Mouse (Mus musculus): ENCODE measurements around the gene Nrd1. TPM values are rescaled to one million over a fixed set of nuclear protein-coding genes. Genes with fewer than 3 reads are reported as not detected.

Nrd1 gene
- polyA plus RNA-seq, 1 experiment from 2014 or later, result 41.3 TPM

DNA sequence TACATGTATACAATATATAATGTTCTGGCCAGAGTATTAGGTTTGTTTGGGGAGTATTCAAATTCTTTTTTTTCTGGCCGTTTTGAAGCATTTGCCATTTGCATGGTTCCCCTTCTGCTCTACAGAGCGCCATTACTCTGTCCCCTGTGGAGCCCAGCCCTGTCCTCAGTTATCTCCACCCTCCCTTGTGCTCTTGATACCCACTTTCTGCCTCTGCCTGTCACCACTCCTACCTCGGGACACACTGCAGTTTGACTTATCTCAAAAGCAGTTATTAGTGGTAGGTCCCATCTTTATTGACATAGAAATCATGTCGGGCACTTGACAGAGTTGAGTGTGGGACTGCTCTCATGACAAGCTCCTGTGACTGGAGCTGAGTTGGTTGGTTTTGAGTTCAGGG is 42.3 kb downstream of the Nrd1 start:
- no peak overlapping the region for H3K4me2 ChIP-seq
- no peaks in the 10 kb centered on the region for H3K9me3 ChIP-seq (ENCODE audit: control insufficient read depth, low read length)
- H3K4me3 ChIP-seq (ENCODE audit: low read depth, low read length), result no peak overlapping the region
- ATAC-seq (replicated peaks; ENCODE audit: low FRiP score), result no peak; the same call in 1 of the 2 replicates
- peaks cover 34% of the 10 kb centered on the region for H3K36me3 ChIP-seq (ENCODE audit: control insufficient read depth, insufficient read depth, low read length)
- WGBS, result 70% methylated on average over 4 of the region's 4 CpGs
- H3K27me3 ChIP-seq (replicated peaks; ENCODE audit: control insufficient read depth, insufficient read depth, low read length), result no peaks in the 10 kb centered on the region
- DNase-seq (ENCODE audit: low spot score), result no peak
- H3K27ac ChIP-seq (ENCODE audit: low read depth, low read length), result no peak overlapping the region
- no peaks in the 10 kb centered on the region for H3K4me1 ChIP-seq (replicated peaks; ENCODE audit: control insufficient read depth, insufficient read depth, low read length)
- H3K9ac ChIP-seq (ENCODE audit: low read depth, low read length), result no peak overlapping the region

DNA sequence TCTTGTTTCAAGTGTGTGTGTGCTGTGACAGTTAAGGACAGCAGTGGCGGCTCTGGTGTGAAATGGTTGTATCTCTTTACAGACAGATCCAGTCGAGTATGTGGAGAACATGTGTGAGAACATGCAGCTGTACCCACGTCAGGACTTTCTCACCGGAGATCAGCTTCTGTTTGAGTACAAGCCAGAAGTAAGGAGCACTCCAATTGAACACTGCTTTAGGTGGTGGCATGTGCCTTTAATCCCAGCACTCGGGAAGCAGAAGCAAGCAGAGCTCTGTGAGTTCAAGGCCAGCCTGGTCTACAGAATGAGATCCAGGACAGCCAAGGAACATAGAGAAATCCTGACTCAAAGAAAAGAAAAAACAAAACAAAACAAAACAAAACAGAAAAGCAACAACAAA is 42.8 kb downstream of the Nrd1 start:
- Histone ChIP-seq H3K9me3 (ENCODE audit: control insufficient read depth, low read length) (no peaks in the 10 kb centered on the region), H3K9ac (ENCODE audit: low read depth, low read length) (no peak overlapping the region), H3K27me3 (replicated peaks; ENCODE audit: control insufficient read depth, insufficient read depth, low read length) (no peaks in the 10 kb centered on the region), H3K27ac (ENCODE audit: low read depth, low read length) (no peak overlapping the region), H3K36me3 (ENCODE audit: control insufficient read depth, insufficient read depth, low read length) (peaks cover 34% of the 10 kb centered on the region), H3K4me1 (replicated peaks; ENCODE audit: control insufficient read depth, insufficient read depth, low read length) (no peaks in the 10 kb centered on the region), H3K4me3 (ENCODE audit: low read depth, low read length) (no peak overlapping the region), H3K4me2 (no peak overlapping the region)
- no peak for ATAC-seq (replicated peaks; ENCODE audit: low FRiP score)
- DNase-seq (ENCODE audit: low spot score), result no peak
- 86% methylated on average over 5 of the region's 5 CpGs for WGBS

DNA sequence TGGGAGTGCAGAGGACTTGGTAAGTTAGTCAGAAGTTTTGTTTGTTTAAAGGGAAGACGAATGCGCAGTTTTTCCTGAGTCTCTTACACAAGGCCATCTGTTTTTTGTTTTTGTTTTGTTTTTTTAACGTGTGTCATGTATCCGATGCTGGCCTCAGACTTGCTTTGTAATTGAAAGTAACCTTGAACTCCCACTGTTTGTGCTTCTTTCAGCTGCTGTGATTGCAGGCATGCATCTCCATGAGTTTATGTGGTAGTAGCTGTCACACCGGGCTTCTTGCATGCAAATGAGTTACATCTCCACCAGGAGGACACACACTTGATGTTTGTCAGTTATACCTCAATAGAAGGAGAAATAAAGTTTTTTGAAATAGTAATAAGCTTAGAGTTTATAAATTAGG is 43.3 kb downstream of the Nrd1 start:
- no peaks in the 10 kb centered on the region for H3K27me3 ChIP-seq (replicated peaks; ENCODE audit: control insufficient read depth, insufficient read depth, low read length)
- WGBS, result 88% methylated on average over 5 of the region's 5 CpGs
- H3K4me1 ChIP-seq (replicated peaks; ENCODE audit: control insufficient read depth, insufficient read depth, low read length), result no peaks in the 10 kb centered on the region
- no peak overlapping the region for H3K9ac ChIP-seq (ENCODE audit: low read depth, low read length)
- no peak overlapping the region for H3K27ac ChIP-seq (ENCODE audit: low read depth, low read length)
- ATAC-seq (replicated peaks; ENCODE audit: low FRiP score) (no peak), DNase-seq (ENCODE audit: low spot score) (no peak)
- no peak overlapping the region for H3K4me3 ChIP-seq (ENCODE audit: low read depth, low read length)
- peaks cover 34% of the 10 kb centered on the region for H3K36me3 ChIP-seq (ENCODE audit: control insufficient read depth, insufficient read depth, low read length)
- no peaks in the 10 kb centered on the region for H3K9me3 ChIP-seq (ENCODE audit: control insufficient read depth, low read length)
- H3K4me2 ChIP-seq, result no peak overlapping the region

DNA sequence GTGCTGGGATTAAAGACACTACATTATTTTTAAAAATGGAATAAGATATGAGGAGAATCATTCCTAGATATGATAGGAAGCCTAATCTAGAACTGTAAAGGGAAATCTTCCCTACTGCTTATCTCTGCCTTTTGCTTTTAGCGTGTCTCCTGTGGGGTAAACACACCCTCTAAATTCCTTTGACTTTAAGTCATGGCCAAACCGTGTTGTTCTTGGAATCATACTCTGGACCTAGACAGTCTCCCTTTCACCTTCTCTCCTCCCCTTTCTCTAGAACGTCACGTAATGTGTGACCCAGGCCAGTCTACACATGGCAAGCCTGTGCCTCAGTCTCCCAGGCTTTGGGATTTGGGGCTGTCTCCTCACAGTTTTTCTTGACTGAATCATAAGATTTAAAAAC is 47.8 kb downstream of the Nrd1 start:
- H3K4me3 ChIP-seq (ENCODE audit: low read depth, low read length), result no peak overlapping the region
- WGBS, result 68% methylated on average over 4 of the region's 4 CpGs
- H3K27me3 ChIP-seq (replicated peaks; ENCODE audit: control insufficient read depth, insufficient read depth, low read length), result no peaks in the 10 kb centered on the region
- no peak overlapping the region for H3K27ac ChIP-seq (ENCODE audit: low read depth, low read length)
- DNase-seq (ENCODE audit: low spot score) (no peak), ATAC-seq (replicated peaks; ENCODE audit: low FRiP score) (no peak)
- no peak overlapping the region for H3K9ac ChIP-seq (ENCODE audit: low read depth, low read length)
- peaks cover 33% of the 10 kb centered on the region; the same call in 1 of the 2 replicates for H3K36me3 ChIP-seq (ENCODE audit: control insufficient read depth, insufficient read depth, low read length)
- no peak overlapping the region for H3K4me2 ChIP-seq
- H3K9me3 ChIP-seq (ENCODE audit: control insufficient read depth, low read length), result no peaks in the 10 kb centered on the region
- no peaks in the 10 kb centered on the region for H3K4me1 ChIP-seq (replicated peaks; ENCODE audit: control insufficient read depth, insufficient read depth, low read length)

DNA sequence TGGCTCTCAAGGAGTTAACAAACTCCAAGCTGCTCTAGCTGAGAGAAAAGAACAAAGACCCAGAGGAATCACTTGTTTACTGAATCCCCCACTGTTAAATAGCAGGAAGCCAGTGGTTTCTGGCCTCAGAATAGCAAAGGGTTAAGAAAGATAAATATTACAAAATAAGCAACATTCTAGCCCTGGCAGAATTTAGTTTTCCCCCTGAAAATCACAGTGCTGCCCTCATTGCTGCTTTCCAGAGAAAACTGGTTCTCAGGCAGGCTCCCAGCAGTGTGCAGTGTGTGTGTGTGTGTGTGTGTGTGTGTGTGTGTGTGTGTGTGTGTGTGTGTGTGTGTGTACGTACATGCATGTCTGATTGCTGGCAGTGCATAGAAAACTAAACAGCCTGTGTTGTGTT is 51.8 kb downstream of the Nrd1 start:
- Histone ChIP-seq H3K36me3 (ENCODE audit: control insufficient read depth, insufficient read depth, low read length) (peaks cover 30% of the 10 kb centered on the region), H3K9ac (ENCODE audit: low read depth, low read length) (no peak overlapping the region), H3K9me3 (ENCODE audit: control insufficient read depth, low read length) (no peaks in the 10 kb centered on the region), H3K27me3 (replicated peaks; ENCODE audit: control insufficient read depth, insufficient read depth, low read length) (no peaks in the 10 kb centered on the region), H3K4me1 (replicated peaks; ENCODE audit: control insufficient read depth, insufficient read depth, low read length) (no peaks in the 10 kb centered on the region), H3K4me2 (no peak overlapping the region; the same call in 1 of the 2 replicates), H3K27ac (ENCODE audit: low read depth, low read length) (peak overlapping the region; percentile 71), H3K4me3 (ENCODE audit: low read depth, low read length) (no peak overlapping the region)
- peak; percentile 34; the same call in 1 of the 2 replicates for ATAC-seq (replicated peaks; ENCODE audit: low FRiP score)
- no peak for DNase-seq (ENCODE audit: low spot score)
- WGBS, result 58% methylated on average over 1 of the region's 1 CpGs

DNA sequence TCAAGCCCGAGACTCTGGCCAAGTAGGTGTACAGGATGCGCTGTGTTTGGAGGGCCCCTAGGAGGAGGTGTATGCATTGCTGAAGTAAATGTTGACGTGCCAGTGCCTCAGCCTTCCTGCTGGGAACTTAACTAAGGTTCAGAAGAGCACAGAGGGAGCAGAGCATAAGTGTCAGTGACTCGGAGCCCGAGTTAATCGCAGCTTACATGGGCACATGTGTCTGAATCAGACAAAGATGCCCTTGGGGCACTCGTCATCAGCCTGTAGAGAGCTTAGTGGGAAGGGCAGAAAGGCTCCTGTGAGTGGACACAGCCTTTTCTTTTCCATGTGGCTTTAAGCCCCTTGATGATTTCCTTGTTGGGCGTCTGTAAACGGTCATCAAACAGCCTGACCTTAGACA is 53.5 kb downstream of the Nrd1 start:
- H3K27me3 ChIP-seq (replicated peaks; ENCODE audit: control insufficient read depth, insufficient read depth, low read length), result no peaks in the 10 kb centered on the region
- H3K4me3 ChIP-seq (ENCODE audit: low read depth, low read length), result no peak overlapping the region
- no peak for ATAC-seq (replicated peaks; ENCODE audit: low FRiP score)
- no peak overlapping the region for H3K9ac ChIP-seq (ENCODE audit: low read depth, low read length)
- no peak overlapping the region for H3K27ac ChIP-seq (ENCODE audit: low read depth, low read length)
- no peak overlapping the region for H3K4me2 ChIP-seq
- DNase-seq (ENCODE audit: low spot score), result no peak
- H3K36me3 ChIP-seq (ENCODE audit: control insufficient read depth, insufficient read depth, low read length), result peaks cover 38% of the 10 kb centered on the region
- no peaks in the 10 kb centered on the region for H3K9me3 ChIP-seq (ENCODE audit: control insufficient read depth, low read length)
- 88% methylated on average over 9 of the region's 9 CpGs for whole genome bisulfite sequencing
- no peaks in the 10 kb centered on the region for H3K4me1 ChIP-seq (replicated peaks; ENCODE audit: control insufficient read depth, insufficient read depth, low read length)

DNA sequence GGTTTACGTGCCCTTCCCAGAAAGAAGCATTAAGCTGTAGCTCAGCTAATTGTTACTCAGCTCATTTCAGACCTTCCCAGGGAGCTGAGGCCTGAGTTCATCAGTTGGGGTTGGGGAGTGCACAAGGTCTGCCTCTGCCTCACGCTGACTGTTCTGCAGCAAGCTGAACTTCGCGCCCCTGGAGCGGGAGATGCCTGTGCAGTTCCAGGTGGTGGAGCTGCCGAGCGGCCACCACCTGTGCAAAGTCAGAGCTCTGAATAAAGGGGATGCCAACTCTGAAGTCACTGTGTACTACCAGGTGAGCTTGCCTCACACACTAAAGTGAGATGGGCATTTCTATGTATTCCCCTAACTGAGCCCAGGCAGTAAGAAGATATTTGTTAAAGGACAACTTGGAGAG is 55.9 kb downstream of the Nrd1 start:
- 89% methylated on average over 7 of the region's 7 CpGs for WGBS
- Histone ChIP-seq H3K36me3 (ENCODE audit: control insufficient read depth, insufficient read depth, low read length) (peaks cover 42% of the 10 kb centered on the region), H3K9me3 (ENCODE audit: control insufficient read depth, low read length) (no peaks in the 10 kb centered on the region), H3K4me1 (replicated peaks; ENCODE audit: control insufficient read depth, insufficient read depth, low read length) (no peaks in the 10 kb centered on the region), H3K9ac (ENCODE audit: low read depth, low read length) (no peak overlapping the region), H3K27me3 (replicated peaks; ENCODE audit: control insufficient read depth, insufficient read depth, low read length) (no peaks in the 10 kb centered on the region), H3K4me2 (no peak overlapping the region), H3K4me3 (ENCODE audit: low read depth, low read length) (no peak overlapping the region), H3K27ac (ENCODE audit: low read depth, low read length) (no peak overlapping the region)
- ATAC-seq (replicated peaks; ENCODE audit: low FRiP score) (no peak), DNase-seq (ENCODE audit: low spot score) (no peak)

DNA sequence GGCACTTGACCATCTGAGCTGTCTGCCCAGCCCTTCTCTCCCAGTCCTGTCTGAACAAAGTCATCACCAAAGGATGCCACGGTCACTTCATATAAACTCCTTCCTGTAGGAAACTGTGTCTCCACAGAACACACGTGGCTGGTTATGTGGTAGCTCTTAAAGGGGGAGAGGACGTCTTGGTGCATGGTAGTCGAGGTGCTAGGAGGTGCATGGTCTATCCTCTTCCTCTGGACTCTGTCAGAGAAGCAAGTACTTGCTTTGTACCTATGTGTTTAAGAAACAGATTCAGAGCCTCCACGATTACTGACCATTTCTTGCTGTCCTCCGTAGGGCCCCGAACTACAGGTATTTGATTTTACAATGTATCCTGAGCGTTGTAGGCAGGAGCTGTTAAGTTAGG is 57.2 kb downstream of the Nrd1 start:
- no peak for DNase-seq (ENCODE audit: low spot score)
- no peak overlapping the region for H3K4me3 ChIP-seq (ENCODE audit: low read depth, low read length)
- no peaks in the 10 kb centered on the region for H3K4me1 ChIP-seq (replicated peaks; ENCODE audit: control insufficient read depth, insufficient read depth, low read length)
- peaks cover 45% of the 10 kb centered on the region for H3K36me3 ChIP-seq (ENCODE audit: control insufficient read depth, insufficient read depth, low read length)
- no peak for ATAC-seq (replicated peaks; ENCODE audit: low FRiP score)
- H3K4me2 ChIP-seq, result no peak overlapping the region
- WGBS, result 88% methylated on average over 8 of the region's 8 CpGs
- no peaks in the 10 kb centered on the region for H3K27me3 ChIP-seq (replicated peaks; ENCODE audit: control insufficient read depth, insufficient read depth, low read length)
- H3K9ac ChIP-seq (ENCODE audit: low read depth, low read length), result no peak overlapping the region
- H3K27ac ChIP-seq (ENCODE audit: low read depth, low read length), result no peak overlapping the region
- H3K9me3 ChIP-seq (ENCODE audit: control insufficient read depth, low read length), result no peaks in the 10 kb centered on the region

DNA sequence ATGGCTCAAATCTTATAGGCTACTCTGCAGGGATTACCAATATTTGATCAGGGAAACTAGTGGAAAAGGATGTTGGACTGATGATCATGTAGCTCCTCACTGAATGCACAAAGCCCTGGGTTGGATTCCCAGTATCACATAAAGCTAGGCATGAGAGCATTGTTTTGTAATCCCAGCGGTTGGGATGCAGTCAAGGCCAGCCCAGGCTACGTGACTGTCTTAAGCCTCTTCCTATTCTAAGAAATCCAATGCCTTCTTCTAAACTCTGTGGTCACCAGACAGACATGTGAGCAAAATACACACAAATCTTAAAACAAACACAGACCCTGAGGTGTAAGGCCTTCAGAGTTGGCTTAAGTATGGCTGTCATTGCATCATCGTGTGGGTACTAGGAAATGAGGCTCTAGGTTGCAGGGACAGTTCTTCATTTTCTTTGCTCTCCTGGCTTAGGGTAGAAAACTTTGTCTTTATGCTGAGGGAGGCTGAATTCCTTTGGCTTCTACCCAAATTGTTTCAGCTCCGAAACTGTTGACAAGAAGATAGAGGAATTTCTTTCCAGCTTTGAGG is 58.9 kb downstream of the Nrd1 start:
- peaks cover 42% of the 10 kb centered on the region for H3K36me3 ChIP-seq (ENCODE audit: control insufficient read depth, insufficient read depth, low read length)
- no peak overlapping the region for H3K4me2 ChIP-seq
- H3K27ac ChIP-seq (ENCODE audit: low read depth, low read length), result no peak overlapping the region
- no peaks in the 10 kb centered on the region for H3K9me3 ChIP-seq (ENCODE audit: control insufficient read depth, low read length)
- WGBS, result 88% methylated on average over 4 of the region's 4 CpGs
- H3K4me3 ChIP-seq (ENCODE audit: low read depth, low read length), result no peak overlapping the region
- H3K9ac ChIP-seq (ENCODE audit: low read depth, low read length), result no peak overlapping the region
- no peaks in the 10 kb centered on the region for H3K27me3 ChIP-seq (replicated peaks; ENCODE audit: control insufficient read depth, insufficient read depth, low read length)
- DNase-seq (ENCODE audit: low spot score) (no peak), ATAC-seq (replicated peaks; ENCODE audit: low FRiP score) (no peak)
- no peaks in the 10 kb centered on the region for H3K4me1 ChIP-seq (replicated peaks; ENCODE audit: control insufficient read depth, insufficient read depth, low read length)

Measured in liver, embryonic 11.5 days (tissue).